Mouse (Mus musculus): ENCODE measurements around the gene Fkbp11.

The Fkbp11 gene

GRCm38 (mm10) chr15:98692171-98692715 is 35.8 kb downstream of the Fkbp11 start:
- no peak for DNase-seq

- no peak for DNase-seq
Measured at GRCm38 (mm10) chr15:98691486-98692147, 36.4 kb downstream of the Fkbp11 start.

- DNase-seq, result no peak
Measured at GRCm38 (mm10) chr15:98689682-98690081, 38.3 kb downstream of the Fkbp11 start.

- DNase-seq, result no peak
Measured at GRCm38 (mm10) chr15:98685926-98686325, 42.1 kb downstream of the Fkbp11 start.

- no peak for DNase-seq
Measured at GRCm38 (mm10) chr15:98683746-98684145, 44.3 kb downstream of the Fkbp11 start.

- no peak for DNase-seq
Measured at GRCm38 (mm10) chr15:98683177-98683576, 44.8 kb downstream of the Fkbp11 start.

- no peak for DNase-seq
Measured at GRCm38 (mm10) chr15:98681633-98682032, 46.4 kb downstream of the Fkbp11 start.

- no peak for DNase-seq
Measured at GRCm38 (mm10) chr15:98680660-98681059, 47.3 kb downstream of the Fkbp11 start.

GRCm38 (mm10) chr15:98677977-98678376 is 50.0 kb downstream of the Fkbp11 start:
- no peak for DNase-seq

- peak; percentile 68 for DNase-seq
Measured at GRCm38 (mm10) chr15:98676940-98677728, 50.9 kb downstream of the Fkbp11 start, which contains the start of gene Rnd1. Gene Rnd1, minus strand, starts transcription at chr15:98677461.

GRCm38 (mm10) chr15:98676471-98676870 is 51.5 kb downstream of the Fkbp11 start:
- DNase-seq, result peak; percentile 30

- no peak for DNase-seq
Measured at GRCm38 (mm10) chr15:98675634-98676250, 52.3 kb downstream of the Fkbp11 start.

GRCm38 (mm10) chr15:98674994-98675545 is 52.9 kb downstream of the Fkbp11 start:
- DNase-seq, result no peak

All from thymus, postnatal 25 days (tissue).